Mouse (Mus musculus): ENCODE results near the gene Olfr462. TPM values are rescaled to one million over a fixed set of nuclear protein-coding genes. Genes with fewer than 3 reads are reported as not detected.

The Olfr462 gene
- total and polyA plus RNA-seq, 3 experiments: 0.17 TPM; not detected in 2

GRCm38 (mm10) chr11:87840676-87841075 is 51.4 kb downstream of the Olfr462 start:
- in situ Hi-C loops (cut with MboI; ENCODE audit: low pct_ligation_motif_present, low pct_unique_long_range_greater_than_20kb, low sequenced_read_pairs) (no loop called here), dilution Hi-C loops (cut with MboI; ENCODE audit: extremely low pct_ligation_motif_present, extremely low pct_unique_long_range_greater_than_20kb, low sequenced_read_pairs) (no loop called here)
- TF ChIP-seq MYC (IDR thresholded peaks at IDR 0.05; ENCODE audit: low read depth, low read length) (0 out of 2 replicates have a peak, but pooled peaks have one; percentile 24), ZNF384 (IDR thresholded peaks at IDR 0.05; ENCODE audit: low read depth, low read length) (no peak), ZC3H11A (IDR thresholded peaks at IDR 0.05; ENCODE audit: low read depth, low read length) (no peak), KAT2A (IDR thresholded peaks at IDR 0.05; ENCODE audit: insufficient replicate concordance, low read length) (no peak), POLR2AphosphoS2 (IDR thresholded peaks at IDR 0.05; ENCODE audit: low read depth, low read length) (no peak), USF2 (conservative IDR thresholded peaks at IDR 0.05; ENCODE audit: low read depth, low read length) (no peak), IRF4 (IDR thresholded peaks at IDR 0.05; ENCODE audit: low read depth, low read length) (peak; percentile 89), JUND (conservative IDR thresholded peaks at IDR 0.05; ENCODE audit: low read depth, low read length) (peak; percentile 74), TBP (conservative IDR thresholded peaks at IDR 0.05; ENCODE audit: low read depth, low read length) (no peak), TCF12 (IDR thresholded peaks at IDR 0.05; ENCODE audit: low read depth, low read length) (peak; percentile 51; the same call in 1 of the 2 replicates), MEF2A (IDR thresholded peaks at IDR 0.05; ENCODE audit: borderline replicate concordance, low read depth, low read length) (peak; percentile 42; the same call in 1 of the 2 replicates), POLR2A (IDR thresholded peaks at IDR 0.05; ENCODE audit: low read depth, low read length) (no peak), RCOR1 (conservative IDR thresholded peaks at IDR 0.05; ENCODE audit: low read depth, low read length) (no peak), RAD21 (IDR thresholded peaks at IDR 0.05; ENCODE audit: low read depth, low read length) (no peak), GABPA (IDR thresholded peaks at IDR 0.05; ENCODE audit: insufficient replicate concordance, low read depth, low read length) (no peak), MXI1 (IDR thresholded peaks at IDR 0.05; ENCODE audit: low read depth, low read length) (no peak), HCFC1 (IDR thresholded peaks at IDR 0.05; ENCODE audit: low read depth, low read length) (no peak), ETS1 (conservative IDR thresholded peaks at IDR 0.05; ENCODE audit: low read depth, low read length) (peak; percentile 78), UBTF (IDR thresholded peaks at IDR 0.05; ENCODE audit: low read depth, low read length) (no peak), SIN3A (IDR thresholded peaks at IDR 0.05; ENCODE audit: low read length) (no peak; the same call in 1 of the 2 replicates), EP300 (IDR thresholded peaks at IDR 0.05; ENCODE audit: low read length) (peak; percentile 86), SMC3 (IDR thresholded peaks at IDR 0.05; ENCODE audit: low read depth, low read length) (no peak), ELF1 (IDR thresholded peaks at IDR 0.05; ENCODE audit: low read depth, low read length) (peak; percentile 43; the same call in 1 of the 2 replicates), JUN (IDR thresholded peaks at IDR 0.05; ENCODE audit: insufficient read depth, low read depth, low read length) (peak; percentile 66; the same call in 1 of the 2 replicates), PAX5 (IDR thresholded peaks at IDR 0.05; ENCODE audit: low read length) (no peak), BHLHE40 (IDR thresholded peaks at IDR 0.05; ENCODE audit: low read depth, low read length) (peak; percentile 47; the same call in 1 of the 2 replicates), NELFE (IDR thresholded peaks at IDR 0.05; ENCODE audit: low read depth, low read length) (no peak), ZMIZ1 (IDR thresholded peaks at IDR 0.05; ENCODE audit: low read depth, low read length) (no peak), USF1 (IDR thresholded peaks at IDR 0.05; ENCODE audit: low read depth, low read length) (no peak), NRF1 (IDR thresholded peaks at IDR 0.05; ENCODE audit: low read depth, low read length) (no peak), E2F4 (IDR thresholded peaks at IDR 0.05; ENCODE audit: insufficient replicate concordance, low read depth, low read length) (no peak), CHD1 (IDR thresholded peaks at IDR 0.05; ENCODE audit: low read depth, low read length) (no peak), MAZ (IDR thresholded peaks at IDR 0.05; ENCODE audit: low read depth, low read length) (no peak), CTCF (conservative IDR thresholded peaks at IDR 0.05 in 1 of 2, IDR thresholded peaks at IDR 0.05 in 1 of 2; ENCODE audit: low read depth in 2 of 2, low read length in 2 of 2) (no peak), MAX (IDR thresholded peaks at IDR 0.05; ENCODE audit: low read length) (peak; percentile 39; the same call in 1 of the 2 replicates)
- Histone ChIP-seq H3K27ac (ENCODE audit: insufficient read depth, low read depth) (no peak overlapping the region), H3K36me3 (replicated peaks in 1 of 2; ENCODE audit: control insufficient read depth in 1 of 2, insufficient read depth in 1 of 2, low read length in 1 of 2) (no peaks in the 10 kb centered on the region), H3K27me3 (replicated peaks) (no peaks in the 10 kb centered on the region), H3K4me1 (ENCODE audit: control insufficient read depth in 1 of 2, insufficient read depth in 2 of 2) (peaks cover 9 to 30% of the 10 kb centered on the region in 2 experiments), H3K9ac (ENCODE audit: insufficient read depth, low read depth) (no peak overlapping the region), H3K4me3 (replicated peaks in 1 of 3; ENCODE audit: low read depth in 2 of 3, low read length in 2 of 3, poor library complexity in 1 of 3) (no peak overlapping the region), H3K9me3 (replicated peaks; ENCODE audit: low read length) (no peaks in the 10 kb centered on the region), H3K4me2 (ENCODE audit: insufficient read depth, low read depth, poor library complexity, severe bottlenecking) (peak overlapping the region; percentile 18), H3K79me2 (replicated peaks; ENCODE audit: control insufficient read depth, extremely low read depth, insufficient read depth, poor library complexity, severe bottlenecking) (no peaks in the 10 kb centered on the region)
- DNase-seq (ENCODE audit: extremely low read depth): peak; percentile 76
